ENCODE assay signal across 8 mouse cellular contexts in the genomic region with DNA sequence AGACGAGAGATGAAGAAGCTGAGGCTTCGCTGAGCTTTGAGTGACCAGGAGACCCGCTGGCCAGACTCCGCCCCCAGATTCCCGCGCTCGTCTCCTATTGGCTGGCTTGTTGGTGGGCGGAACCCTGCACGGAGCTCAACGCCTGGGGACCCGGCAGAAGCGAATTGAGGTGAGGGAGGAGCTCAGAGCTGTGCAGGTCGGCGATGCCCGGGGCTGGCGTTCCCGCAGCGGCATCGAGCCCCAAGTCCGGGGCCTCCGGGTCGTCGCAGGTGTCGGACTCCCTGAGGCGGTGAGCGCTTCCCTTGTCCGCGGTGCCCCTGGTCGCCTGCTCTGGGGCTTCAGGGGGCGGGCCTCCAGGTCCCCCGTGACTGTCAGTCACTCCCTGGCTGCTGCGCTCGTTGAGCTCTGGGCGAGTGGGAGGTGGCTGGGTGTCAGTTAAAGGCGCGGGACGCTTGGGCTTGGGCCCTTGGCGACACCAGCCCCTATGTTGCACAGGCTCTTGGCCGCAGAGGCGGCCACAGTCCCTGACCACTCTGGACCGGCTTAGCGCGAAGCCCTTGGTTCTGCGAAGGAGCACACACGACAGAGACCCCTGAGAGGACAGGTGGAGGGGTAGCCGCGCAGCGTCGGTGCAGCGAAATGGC. TPM values are rescaled to one million over a fixed set of nuclear protein-coding genes. Genes with fewer than 3 reads are reported as not detected.
DNase-seq lines count a peak whose midpoint lies in the region; ATAC-seq and TF ChIP-seq lines count a peak whose summit lies in the region.

A gene (plus strand): TSS at position 156 of the 644 bp plus-strand sequence.

- peaks cover 30% of the 10 kb centered on the region for H3K27me3 ChIP-seq in forebrain, embryonic 10.5 days (ENCODE audit: poor library complexity, severe bottlenecking)
- no peaks in the 10 kb centered on the region for H3K27me3 ChIP-seq in heart, embryonic 15.5 days
- H3K27me3 ChIP-seq in liver, embryonic 14.5 days (ENCODE audit: control insufficient read depth, insufficient read depth, low read length) = no peaks in the 10 kb centered on the region
- peaks cover 3% of the 10 kb centered on the region; the same call in 1 of the 2 replicates for H3K27me3 ChIP-seq in neural tube, embryonic 11.5 days (ENCODE audit: control insufficient read depth, insufficient read depth, low read length)
- no peaks in the 10 kb centered on the region for H3K27me3 ChIP-seq in stomach, postnatal 0 days (ENCODE audit: control insufficient read depth, insufficient read depth, low read length)

- no peaks in the 10 kb centered on the region for H3K9me3 ChIP-seq in forebrain, embryonic 10.5 days
- H3K9me3 ChIP-seq in heart, embryonic 15.5 days (replicated peaks) = no peaks in the 10 kb centered on the region
- H3K9me3 ChIP-seq in liver, embryonic 14.5 days (ENCODE audit: control insufficient read depth, low read length) = no peaks in the 10 kb centered on the region
- H3K9me3 ChIP-seq in neural tube, embryonic 11.5 days (ENCODE audit: control insufficient read depth, low read length) = no peaks in the 10 kb centered on the region
- no peaks in the 10 kb centered on the region for H3K9me3 ChIP-seq in stomach, postnatal 0 days (ENCODE audit: control insufficient read depth, low read length)

- peak within 1 kb of the TSS; percentile 98 for H3K4me2 ChIP-seq in heart, embryonic 15.5 days
- peak within 1 kb of the TSS; percentile 99 for H3K4me2 ChIP-seq in liver, embryonic 14.5 days (ENCODE audit: low read depth)
- peak within 1 kb of the TSS; percentile 95 for H3K4me2 ChIP-seq in neural tube, embryonic 11.5 days (ENCODE audit: low read depth)
- peak within 1 kb of the TSS; percentile 97 for H3K4me2 ChIP-seq in stomach, postnatal 0 days (replicated peaks; ENCODE audit: low read depth)

- under 1% methylated on average over 50 of the region's 50 CpGs for WGBS in forebrain, embryonic 10.5 days
- WGBS in heart, embryonic 15.5 days = under 1% methylated on average over 50 of the region's 50 CpGs
- under 1% methylated on average over 50 of the region's 50 CpGs for whole genome bisulfite sequencing in liver, embryonic 14.5 days (ENCODE audit: insufficient replicate concordance)
- under 1% methylated on average over 50 of the region's 50 CpGs for WGBS in neural tube, embryonic 11.5 days
- WGBS in stomach, postnatal 0 days = under 1% methylated on average over 49 of the region's 50 CpGs

- H3K27ac ChIP-seq in forebrain, embryonic 10.5 days = peak within 1 kb of the TSS; percentile 82
- peak within 1 kb of the TSS; percentile 94 for H3K27ac ChIP-seq in heart, embryonic 15.5 days
- H3K27ac ChIP-seq in liver, embryonic 14.5 days = no peak within 1 kb of the TSS
- no peak within 1 kb of the TSS for H3K27ac ChIP-seq in neural tube, embryonic 11.5 days (ENCODE audit: low read depth, low read length)
- H3K27ac ChIP-seq in stomach, postnatal 0 days (replicated peaks) = no peak within 1 kb of the TSS

- H3K36me3 ChIP-seq in forebrain, embryonic 10.5 days (replicated peaks) = no peaks in the 10 kb centered on the region
- H3K36me3 ChIP-seq in heart, embryonic 15.5 days = no peaks in the 10 kb centered on the region
- no peaks in the 10 kb centered on the region for H3K36me3 ChIP-seq in liver, embryonic 14.5 days (replicated peaks; ENCODE audit: control insufficient read depth, insufficient read depth, low read depth)
- no peaks in the 10 kb centered on the region for H3K36me3 ChIP-seq in neural tube, embryonic 11.5 days (ENCODE audit: control insufficient read depth, insufficient read depth, low read length)
- no peaks in the 10 kb centered on the region for H3K36me3 ChIP-seq in stomach, postnatal 0 days (ENCODE audit: control insufficient read depth, insufficient read depth, low read length)

- peak; percentile 79 for DNase-seq in c-Kit-negative CD71-positive TER-119-positive erythroid progenitor cells, embryonic 14.5 days (ENCODE audit: low read depth, low spot score)
- peak; percentile 96 for DNase-seq in forebrain, embryonic 10.5 days (ENCODE audit: extremely low spot score, low spot score)
- peak; percentile 94 to 95 for DNase-seq in kidney, postnatal 25 days
- DNase-seq in liver, embryonic 14.5 days (ENCODE audit: low read depth in 3 of 3, low spot score in 3 of 3) = peak; percentile 77 to 79 (median 78)
- peak; percentile 94 for DNase-seq in neural tube, embryonic 11.5 days (ENCODE audit: low spot score)
- peak; percentile 93 for DNase-seq in stomach, postnatal 0 days (ENCODE audit: low spot score)

- ATAC-seq in CD4-positive, CD25-positive, alpha-beta regulatory T cell, adult 4 months = peak; percentile 86
- peak; percentile 92 for ATAC-seq in heart, embryonic 15.5 days (replicated peaks; ENCODE audit: insufficient number of reproducible peaks, insufficient read depth, low FRiP score, low read depth)
- peak; percentile 96 for ATAC-seq in liver, embryonic 14.5 days (ENCODE audit: insufficient read depth)
- ATAC-seq in neural tube, embryonic 11.5 days (ENCODE audit: insufficient read depth, low FRiP score, low TSS enrichment) = peak; percentile 95
- ATAC-seq in stomach, postnatal 0 days (ENCODE audit: low FRiP score, low TSS enrichment) = peak; percentile 96

- no peak for TF ChIP-seq CTCF in liver, embryonic 14.5 days (IDR thresholded peaks at IDR 0.05; ENCODE audit: low read depth)
- TF ChIP-seq CTCF in stomach, postnatal 0 days (IDR thresholded peaks at IDR 0.05; ENCODE audit: low read depth) = no peak

- no peak for TF ChIP-seq EP300 in liver, embryonic 14.5 days (IDR thresholded peaks at IDR 0.05; ENCODE audit: low read depth)
- TF ChIP-seq EP300 in stomach, postnatal 0 days (optimal IDR thresholded peaks at IDR 0.05) = no peak

- H3K4me3 ChIP-seq in forebrain, embryonic 10.5 days = peak within 1 kb of the TSS; percentile 75
- peak within 1 kb of the TSS; percentile 86 for H3K4me3 ChIP-seq in heart, embryonic 15.5 days
- peak within 1 kb of the TSS; percentile 61 to 64 for H3K4me3 ChIP-seq in liver, embryonic 14.5 days (ENCODE audit: insufficient read depth in 1 of 2, low read depth in 2 of 2, low read length in 2 of 2)
- H3K4me3 ChIP-seq in neural tube, embryonic 11.5 days (ENCODE audit: low read depth, low read length) = peak within 1 kb of the TSS; percentile 59
- H3K4me3 ChIP-seq in stomach, postnatal 0 days (ENCODE audit: low read depth, low read length) = peak within 1 kb of the TSS; percentile 66

- H3K4me1 ChIP-seq in forebrain, embryonic 10.5 days = peaks cover 20% of the 10 kb centered on the region
- peaks cover 11% of the 10 kb centered on the region for H3K4me1 ChIP-seq in heart, embryonic 15.5 days (replicated peaks)
- H3K4me1 ChIP-seq in liver, embryonic 14.5 days (replicated peaks; ENCODE audit: control insufficient read depth in 2 of 2, insufficient read depth in 2 of 2, low read length in 1 of 2) = peaks cover 5 to 8% of the 10 kb centered on the region in 2 experiments
- peaks cover 5% of the 10 kb centered on the region; the same call in 1 of the 2 replicates for H3K4me1 ChIP-seq in neural tube, embryonic 11.5 days (ENCODE audit: control insufficient read depth, insufficient read depth, low read length)
- no peaks in the 10 kb centered on the region for H3K4me1 ChIP-seq in stomach, postnatal 0 days (replicated peaks; ENCODE audit: control insufficient read depth, insufficient read depth)

- H3K9ac ChIP-seq in heart, embryonic 15.5 days = peak within 1 kb of the TSS; percentile 75
- peak within 1 kb of the TSS; percentile 71 for H3K9ac ChIP-seq in liver, embryonic 14.5 days (replicated peaks)
- peak within 1 kb of the TSS; percentile 33 for H3K9ac ChIP-seq in neural tube, embryonic 11.5 days (ENCODE audit: low read length)
- H3K9ac ChIP-seq in stomach, postnatal 0 days (ENCODE audit: low read length) = peak within 1 kb of the TSS; percentile 50; the same call in 1 of the 2 replicates

RNA-seq across cellular contexts. Expression of the gene that starts here (rescaled TPM):
- polyA plus RNA-seq in CD4-positive, CD25-positive, alpha-beta regulatory T cell, adult 4 months (2017; shearing (Covaris generic)) = 100 to 1,000 TPM; 143 to 164 TPM
- polyA plus RNA-seq in forebrain, embryonic 10.5 days (2016; fragmentation: Nextera tagmentation; extraction: Ambion mirVana) = 69.9 and 74.9 TPM in 2 replicates
- polyA plus RNA-seq in heart, embryonic 15.5 days (2015; fragmentation: Nextera tagmentation; extraction: Ambion mirVana) = 40.6 TPM in 2 replicates
- 7.4 and 14.0 TPM in 2 replicates for polyA plus RNA-seq in liver, embryonic 14.5 days (2012; rRNA removed)
- 18.6 and 19.3 TPM in 2 replicates for polyA plus RNA-seq in liver, embryonic 14.5 days (2014; fragmentation: Nextera tagmentation; extraction: Ambion mirVana)
- polyA plus RNA-seq in neural tube, embryonic 11.5 days (2014; fragmentation: Nextera tagmentation; extraction: Ambion mirVana) = 98.1 and 102 TPM in 2 replicates
- polyA plus RNA-seq in stomach, postnatal 0 days (2015; fragmentation: Nextera tagmentation; extraction: Ambion mirVana) = 19.9 and 21.1 TPM in 2 replicates

Comparison
In these comparisons a context has a peak if more than half of its experiments do, and no peak if none do; other contexts are left out.
1. H3K27ac ChIP-seq: peak in forebrain, embryonic 10.5 days (single experiment) and heart, embryonic 15.5 days (single experiment); none in liver, embryonic 14.5 days (single experiment), neural tube, embryonic 11.5 days (single experiment) and stomach, postnatal 0 days (single experiment).
2. Peak in every context shown above with its lines, with median percentiles within 50 percentile points of each other: ATAC-seq, DNase-seq, H3K4me3 ChIP-seq, H3K4me2 ChIP-seq and H3K9ac ChIP-seq.